Mouse (Mus musculus): ENCODE data around the gene Smim13. TPM values are rescaled to one million over a fixed set of nuclear protein-coding genes. Genes with fewer than 3 reads are reported as not detected.

Smim13 gene
- 7.1 and 7.7 TPM in 2 replicates for polyA plus RNA-seq (2015; fragmentation: Nextera tagmentation; extraction: Ambion mirVana)

GRCm38 (mm10) chr13:41249538-41250317, at the start of gene Smim13:
Gene Smim13 (plus strand): TSS chr13:41249844.

GRCm38 (mm10) chr13:41220304-41220834, 29.3 kb upstream of the Smim13 start, which contains the start of gene Elovl2:
Gene Elovl2 (minus strand): TSS chr13:41220405.

GRCm38 (mm10) chr13:41273927-41274650, 24.4 kb downstream of the Smim13 start, which contains the start of gene Gm17364:
Gene Gm17364 (minus strand): TSS chr13:41273977.

Other genes with a start within 250 kb of the Smim13 start
- 57.1 and 59.4 TPM in 2 replicates for gene Pak1ip1, start 248.8 kb upstream of the Smim13 start, polyA plus RNA-seq (2015; fragmentation: Nextera tagmentation; extraction: Ambion mirVana)
- gene Tmem14c, start 233.6 kb upstream of the Smim13 start, polyA plus RNA-seq (2015; fragmentation: Nextera tagmentation; extraction: Ambion mirVana) = 186 and 187 TPM in 2 replicates
- gene Mak, start 170.1 kb upstream of the Smim13 start, polyA plus RNA-seq (2015; fragmentation: Nextera tagmentation; extraction: Ambion mirVana) = 0.02 and 0.04 TPM in 2 replicates
- not detected in 2 replicates for gene Gcm2, start 138.8 kb upstream of the Smim13 start, polyA plus RNA-seq (2015; fragmentation: Nextera tagmentation; extraction: Ambion mirVana)
- not detected in 2 replicates for gene Sycp2l, start 135.5 kb upstream of the Smim13 start, polyA plus RNA-seq (2015; fragmentation: Nextera tagmentation; extraction: Ambion mirVana)
- 0.35 and 0.78 TPM in 2 replicates for gene Elovl2, start 29.4 kb upstream of the Smim13 start, polyA plus RNA-seq (2015; fragmentation: Nextera tagmentation; extraction: Ambion mirVana)
- not detected in 2 replicates for gene Gm17364, start 24.1 kb downstream of the Smim13 start, polyA plus RNA-seq (2015; fragmentation: Nextera tagmentation; extraction: Ambion mirVana)
- gene Nedd9, start 237.5 kb downstream of the Smim13 start, polyA plus RNA-seq (2015; fragmentation: Nextera tagmentation; extraction: Ambion mirVana) = 15.9 and 16.9 TPM in 2 replicates